Mouse (Mus musculus) 416B (cell line): ENCODE measurements around the gene Msmb.
"Not testable (repeated sequence)": the region's sequence is repeated elsewhere in the genome, so short reads cannot be mapped to it uniquely, and the experiment has no call there.

Source experiments
- DNase-seq: peaks from one replicate; pipeline ENCODE4 v3.0.0; 2011; ENCODE audit warnings: low read depth

Msmb gene

GRCm38 (mm10) chr14:32141723-32142122 lies at the start of gene Msmb:
Gene Msmb, plus strand, starts transcription at chr14:32142023.
- DNase-seq = no peak

- DNase-seq = no peak
Observed at GRCm38 (mm10) chr14:32093018-32093417, 48.8 kb upstream of the Msmb start.

- DNase-seq = no peak
Observed at GRCm38 (mm10) chr14:32093500-32094117, 48.2 kb upstream of the Msmb start.

- DNase-seq = no peak
Observed at GRCm38 (mm10) chr14:32095646-32096045, 46.2 kb upstream of the Msmb start.

GRCm38 (mm10) chr14:32096740-32097139 lies 45.1 kb upstream of the Msmb start:
- no peak for DNase-seq

GRCm38 (mm10) chr14:32097691-32098090 lies 44.1 kb upstream of the Msmb start:
- DNase-seq = no peak

GRCm38 (mm10) chr14:32098951-32099350 lies 42.9 kb upstream of the Msmb start:
- no peak for DNase-seq

- no peak for DNase-seq
Observed at GRCm38 (mm10) chr14:32103556-32103955, 38.3 kb upstream of the Msmb start.

GRCm38 (mm10) chr14:32105663-32106062 lies 36.2 kb upstream of the Msmb start:
- DNase-seq = no peak

- DNase-seq = no peak
Observed at GRCm38 (mm10) chr14:32106911-32107310, 34.9 kb upstream of the Msmb start.

GRCm38 (mm10) chr14:32112124-32112523 lies 29.7 kb upstream of the Msmb start:
- not testable (repeated sequence) for DNase-seq

- no peak for DNase-seq
Observed at GRCm38 (mm10) chr14:32120940-32121919, 20.6 kb upstream of the Msmb start.

- peak; percentile 77 for DNase-seq
Observed at GRCm38 (mm10) chr14:32121920-32122315, 19.9 kb upstream of the Msmb start.

GRCm38 (mm10) chr14:32124261-32124660 lies 17.6 kb upstream of the Msmb start:
- no peak for DNase-seq

- not testable (repeated sequence) for DNase-seq
Observed at GRCm38 (mm10) chr14:32125256-32125655, 16.6 kb upstream of the Msmb start.

GRCm38 (mm10) chr14:32128409-32128808 lies 13.4 kb upstream of the Msmb start:
- peak; percentile 63 for DNase-seq

GRCm38 (mm10) chr14:32131836-32132235 lies 10.0 kb upstream of the Msmb start:
- peak; percentile 94 for DNase-seq

GRCm38 (mm10) chr14:32134293-32134692 lies 7.5 kb upstream of the Msmb start:
- DNase-seq = no peak

- not testable (repeated sequence) for DNase-seq
Observed at GRCm38 (mm10) chr14:32136467-32136866, 5.4 kb upstream of the Msmb start.

- DNase-seq = peak; percentile 51
Observed at GRCm38 (mm10) chr14:32140359-32140965, 1.4 kb upstream of the Msmb start.

- no peak for DNase-seq
Observed at GRCm38 (mm10) chr14:32144734-32145133, 2.9 kb downstream of the Msmb start.

- no peak for DNase-seq
Observed at GRCm38 (mm10) chr14:32145401-32145800, 3.6 kb downstream of the Msmb start.
